Mouse (Mus musculus) stomach, embryonic 14.5 days (tissue): ENCODE results near the gene Ccdc88a. TPM values are rescaled to one million over a fixed set of nuclear protein-coding genes. Genes with fewer than 3 reads are reported as not detected.
A peak's percentile ranks its signal among the peaks of the same experiment; 100 is the strongest.

Experiments used
- ATAC-seq: fragments of 200-750 bp; cut with Nextera tagmentation; 2 replicates; pipeline ENCODE4 v1.8.0; 2017; ENCODE audit warnings: low read depth, moderate TSS enrichment; ENCODE audit not compliant: insufficient number of reproducible peaks, insufficient read depth, low FRiP score
- H3K27ac ChIP-seq: fragments of 300-500 bp; sonication (generic); 2 replicates; pipeline ENCODE4 v1.5.1; 2014; ENCODE audit warnings: mild to moderate bottlenecking, low read length, moderate library complexity, mixed read lengths
- H3K27me3 ChIP-seq: fragments of 300-500 bp; sonication (generic); 2 replicates; pipeline ENCODE4 v1.6.1; 2014; ENCODE audit warnings: low read length, control low read depth, mixed read lengths; ENCODE audit not compliant: control insufficient read depth, insufficient read depth
- H3K36me3 ChIP-seq: fragments of 300-500 bp; sonication (generic); 2 replicates; pipeline ENCODE4 v1.6.1; 2014; ENCODE audit warnings: mild to moderate bottlenecking, control low read depth, low read length, moderate library complexity, mixed read lengths; ENCODE audit not compliant: control insufficient read depth, insufficient read depth
- H3K4me1 ChIP-seq: fragments of 300-500 bp; sonication (generic); 2 replicates; pipeline ENCODE4 v1.6.1; 2014; ENCODE audit warnings: low read length, control low read depth, mixed read lengths; ENCODE audit not compliant: control insufficient read depth, insufficient read depth
- H3K4me2 ChIP-seq: fragments of 300-500 bp; sonication (generic); replicated peaks from 2 replicates; pipeline ENCODE4 v1.6.1; 2014; ENCODE audit warnings: low read depth, low read length, control low read depth
- H3K4me3 ChIP-seq: fragments of 300-500 bp; sonication (generic); 2 replicates; pipeline ENCODE4 v1.5.1; 2014; ENCODE audit warnings: low read depth, low read length, control low read depth
- H3K9ac ChIP-seq: fragments of 300-500 bp; sonication (generic); replicated peaks from 2 replicates; pipeline ENCODE4 v1.6.1; 2014; ENCODE audit warnings: low read depth, mild to moderate bottlenecking, control low read depth, low read length, moderate library complexity, mixed read lengths
- H3K9me3 ChIP-seq: fragments of 300-500 bp; sonication (generic); 2 replicates; pipeline ENCODE4 v1.6.1; 2016; ENCODE audit warnings: low read depth, low read length, control low read depth; ENCODE audit not compliant: control insufficient read depth
- WGBS: fragments of 180-500 bp; shearing (Covaris S2); extraction: QIAGEN DNeasy Blood & Tissue Kit; methylation state at CpG from one replicate; pipeline ENCODE4 v1.1.7; 2014; 5-methylcytosine and 5-hydroxymethylcytosine counted together
- polyA plus RNA-seq: library from polyadenylated mRNA; unstranded; fragments of >200 nt; fragmentation: Nextera tagmentation; extraction: Ambion mirVana; gene quantifications from 2 replicates; pipeline ENCODE4 v1.2.1, GENCODE M21; 2014

The Ccdc88a gene
- polyA plus RNA-seq, result 24.1 and 29.3 TPM in 2 replicates

- Histone ChIP-seq H3K27me3 (no peaks in the 10 kb centered on the region), H3K9me3 (no peaks in the 10 kb centered on the region), H3K27ac (peak within 1 kb of the TSS; percentile 93), H3K4me1 (no peaks in the 10 kb centered on the region), H3K9ac (peak within 1 kb of the TSS; percentile 85), H3K4me2 (peak within 1 kb of the TSS; percentile 44), H3K36me3 (no peaks in the 10 kb centered on the region), H3K4me3 (peak within 1 kb of the TSS; percentile 90)
- ATAC-seq, result peak; percentile 94
- under 1% methylated on average over 81 of the region's 107 CpGs for WGBS
Observed at GRCm38 (mm10) chr11:29373396-29374273, at the start of gene Ccdc88a. TSS of gene Ccdc88a (plus strand) at chr11:29373658.

GRCm38 (mm10) chr11:29335505-29335904 is 38.0 kb upstream of the Ccdc88a start:
- H3K9me3 ChIP-seq, result no peaks in the 10 kb centered on the region
- no peak overlapping the region for H3K4me2 ChIP-seq
- H3K9ac ChIP-seq, result no peak overlapping the region
- H3K4me1 ChIP-seq, result no peaks in the 10 kb centered on the region
- no peak for ATAC-seq
- H3K27me3 ChIP-seq, result no peaks in the 10 kb centered on the region
- H3K4me3 ChIP-seq, result no peak overlapping the region
- H3K27ac ChIP-seq, result no peak overlapping the region
- 78% methylated on average over 2 of the region's 2 CpGs for WGBS
- H3K36me3 ChIP-seq, result no peaks in the 10 kb centered on the region

GRCm38 (mm10) chr11:29341259-29341658 is 32.2 kb upstream of the Ccdc88a start:
- no peak overlapping the region for H3K27ac ChIP-seq
- H3K4me1 ChIP-seq, result no peaks in the 10 kb centered on the region
- WGBS, result 70% methylated on average over 2 of the region's 2 CpGs
- no peaks in the 10 kb centered on the region for H3K27me3 ChIP-seq
- no peak for ATAC-seq
- H3K9ac ChIP-seq, result no peak overlapping the region
- H3K36me3 ChIP-seq, result no peaks in the 10 kb centered on the region
- H3K4me3 ChIP-seq, result no peak overlapping the region
- H3K9me3 ChIP-seq, result no peaks in the 10 kb centered on the region
- no peak overlapping the region for H3K4me2 ChIP-seq

- Histone ChIP-seq H3K27me3 (no peaks in the 10 kb centered on the region), H3K27ac (no peak overlapping the region), H3K9me3 (no peaks in the 10 kb centered on the region), H3K9ac (no peak overlapping the region), H3K4me2 (no peak overlapping the region), H3K4me1 (no peaks in the 10 kb centered on the region), H3K36me3 (no peaks in the 10 kb centered on the region), H3K4me3 (no peak overlapping the region)
- 69% methylated on average over 4 of the region's 4 CpGs for WGBS
- ATAC-seq, result no peak
Observed at GRCm38 (mm10) chr11:29344891-29345657, 28.4 kb upstream of the Ccdc88a start.

GRCm38 (mm10) chr11:29345673-29346286 is 27.7 kb upstream of the Ccdc88a start:
- no peak overlapping the region for H3K4me2 ChIP-seq
- H3K27me3 ChIP-seq, result no peaks in the 10 kb centered on the region

GRCm38 (mm10) chr11:29350891-29351290 is 22.6 kb upstream of the Ccdc88a start:
- H3K4me1 ChIP-seq, result no peaks in the 10 kb centered on the region
- H3K9ac ChIP-seq, result no peak overlapping the region
- H3K9me3 ChIP-seq, result no peaks in the 10 kb centered on the region
- ATAC-seq, result no peak
- no peak overlapping the region for H3K27ac ChIP-seq
- H3K4me2 ChIP-seq, result no peak overlapping the region
- no peaks in the 10 kb centered on the region for H3K27me3 ChIP-seq
- H3K4me3 ChIP-seq, result no peak overlapping the region
- no peaks in the 10 kb centered on the region for H3K36me3 ChIP-seq
- WGBS, result 90% methylated on average over 2 of the region's 2 CpGs

More at GRCm38 (mm10) chr11:29345673-29346286, 27.7 kb upstream of the Ccdc88a start:
- no peaks in the 10 kb centered on the region for H3K36me3 ChIP-seq
- no peaks in the 10 kb centered on the region for H3K9me3 ChIP-seq
- no peaks in the 10 kb centered on the region for H3K4me1 ChIP-seq
- H3K9ac ChIP-seq, result no peak overlapping the region
- 70% methylated on average over 4 of the region's 4 CpGs for WGBS
- no peak for ATAC-seq
- H3K27ac ChIP-seq, result no peak overlapping the region
- H3K4me3 ChIP-seq, result no peak overlapping the region

GRCm38 (mm10) chr11:29352214-29352613 is 21.2 kb upstream of the Ccdc88a start:
- 75% methylated on average over 1 of the region's 1 CpGs for WGBS
- H3K9me3 ChIP-seq, result no peaks in the 10 kb centered on the region
- no peak overlapping the region for H3K27ac ChIP-seq
- H3K9ac ChIP-seq, result no peak overlapping the region
- no peaks in the 10 kb centered on the region for H3K4me1 ChIP-seq
- no peak overlapping the region for H3K4me3 ChIP-seq
- no peaks in the 10 kb centered on the region for H3K36me3 ChIP-seq
- no peaks in the 10 kb centered on the region for H3K27me3 ChIP-seq
- no peak for ATAC-seq
- H3K4me2 ChIP-seq, result no peak overlapping the region

GRCm38 (mm10) chr11:29368161-29368560 is 5.3 kb upstream of the Ccdc88a start:
- Histone ChIP-seq H3K27me3 (no peaks in the 10 kb centered on the region), H3K36me3 (no peaks in the 10 kb centered on the region), H3K4me2 (no peak overlapping the region), H3K27ac (no peak overlapping the region), H3K9ac (no peak overlapping the region), H3K4me3 (no peak overlapping the region), H3K4me1 (no peaks in the 10 kb centered on the region), H3K9me3 (no peaks in the 10 kb centered on the region)
- WGBS, result 89% methylated on average over 1 of the region's 1 CpGs
- no peak for ATAC-seq
